Mouse (Mus musculus) olfactory bulb, adult 2 months (tissue): ENCODE measurements at regions not wholly inside any gene's neighbourhood (a gene's known extent, or its start where the extent isn't known, plus 50 kb on each side); places are given as distances from the start of the nearest gene placed in this dataset.

Experiments used
- H3K27ac ChIP-seq: fragments of 200-500 bp; 2 replicates; pipeline ENCODE4 v1.5.1; 2012; ENCODE audit warnings: low read depth, low read length; ENCODE audit not compliant: insufficient read depth
- H3K4me1 ChIP-seq: fragments of 200-500 bp; 2 replicates; pipeline ENCODE4 v1.6.1; 2012; ENCODE audit warnings: low read length; ENCODE audit not compliant: control insufficient read depth, insufficient read depth
- H3K4me3 ChIP-seq: fragments of 200-500 bp; 2 replicates; pipeline ENCODE4 v1.5.1; 2012; ENCODE audit warnings: mild to moderate bottlenecking, low read depth, low read length, moderate library complexity; ENCODE audit not compliant: insufficient read depth
- CTCF ChIP-seq: fragments of 200-500 bp; IDR thresholded peaks from 2 replicates; pipeline ENCODE4 v1.5.1; 2012; ENCODE audit warnings: low read depth, mild to moderate bottlenecking, low read length, moderate library complexity; ENCODE audit not compliant: insufficient read depth
- POLR2A ChIP-seq: fragments of 200-500 bp; IDR thresholded peaks from 2 replicates; pipeline ENCODE4 v1.6.1; 2012; ENCODE audit warnings: mild to moderate bottlenecking, low read depth, low read length, moderate library complexity; ENCODE audit not compliant: insufficient read depth
- WGBS: fragments of 180-500 bp; shearing (Covaris S2); methylation state at CpG from one replicate; pipeline ENCODE4 v1.1.7; 2018; 5-methylcytosine and 5-hydroxymethylcytosine counted together

- H3K27ac ChIP-seq = no peak overlapping the region
- WGBS = 93% methylated on average over 4 of the region's 4 CpGs
- peaks cover 12% of the 10 kb centered on the region; the same call in 1 of the 2 replicates for H3K4me1 ChIP-seq
- no peak overlapping the region for H3K4me3 ChIP-seq
- TF ChIP-seq CTCF (no peak), POLR2A (no peak)
These were observed 96.2 kb downstream of the Fam53a start for GRCm38 (mm10) chr5:33533185-33533584.

DNA sequence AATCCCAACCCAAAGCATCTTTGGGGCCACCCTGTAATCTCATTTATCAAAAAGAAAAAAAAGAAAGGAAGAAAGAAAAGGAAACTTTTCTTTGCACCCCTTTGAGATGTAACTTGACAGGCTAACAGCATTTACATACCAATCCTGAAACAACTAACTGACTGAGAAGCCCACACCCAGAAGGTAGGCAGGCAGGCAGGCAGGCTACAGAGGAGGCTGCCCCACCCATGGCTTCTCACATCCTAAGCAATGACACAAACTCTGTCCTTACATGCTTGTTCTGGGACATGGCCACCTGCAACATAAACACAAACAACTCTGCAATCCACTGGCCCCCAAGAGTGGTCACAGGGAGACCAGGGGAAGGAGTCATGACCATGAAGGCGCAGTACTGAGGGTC lies 97.5 kb upstream of the Nkx1-1 start:
- H3K4me1 ChIP-seq = peaks cover 12% of the 10 kb centered on the region; the same call in 1 of the 2 replicates
- 88% methylated on average over 1 of the region's 1 CpGs for WGBS
- no peak for TF ChIP-seq CTCF
- no peak for TF ChIP-seq POLR2A

DNA sequence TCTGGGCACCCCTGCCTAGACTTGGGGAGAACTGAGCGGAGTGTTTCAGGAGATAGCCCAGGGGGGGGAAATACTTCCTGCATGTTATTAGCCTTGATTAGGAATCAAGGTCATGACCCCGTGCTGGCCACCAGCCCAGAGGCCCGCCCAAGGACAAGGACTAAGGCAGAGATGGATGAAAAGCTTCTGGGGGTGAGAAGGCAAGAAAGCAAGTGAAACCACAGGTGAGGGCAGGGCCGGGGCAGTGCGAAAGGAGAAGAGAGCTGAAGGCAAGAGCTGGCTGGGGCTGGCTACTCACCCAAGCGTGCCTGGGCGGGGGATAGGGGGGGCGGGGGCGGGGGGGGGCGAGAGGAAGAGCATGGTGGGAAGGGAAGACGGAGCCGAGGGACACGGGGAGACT lies 96.0 kb upstream of the Nkx1-1 start:
- peaks cover 7% of the 10 kb centered on the region; the same call in 1 of the 2 replicates for H3K4me1 ChIP-seq
- no peak overlapping the region for H3K4me3 ChIP-seq
- no peak overlapping the region for H3K27ac ChIP-seq
- 40% methylated on average over 12 of the region's 13 CpGs for WGBS
- TF ChIP-seq CTCF (no peak), POLR2A (no peak)

More for the DNA sequence above, 97.5 kb upstream of the Nkx1-1 start:
- H3K4me3 ChIP-seq = no peak overlapping the region
- no peak overlapping the region for H3K27ac ChIP-seq

DNA sequence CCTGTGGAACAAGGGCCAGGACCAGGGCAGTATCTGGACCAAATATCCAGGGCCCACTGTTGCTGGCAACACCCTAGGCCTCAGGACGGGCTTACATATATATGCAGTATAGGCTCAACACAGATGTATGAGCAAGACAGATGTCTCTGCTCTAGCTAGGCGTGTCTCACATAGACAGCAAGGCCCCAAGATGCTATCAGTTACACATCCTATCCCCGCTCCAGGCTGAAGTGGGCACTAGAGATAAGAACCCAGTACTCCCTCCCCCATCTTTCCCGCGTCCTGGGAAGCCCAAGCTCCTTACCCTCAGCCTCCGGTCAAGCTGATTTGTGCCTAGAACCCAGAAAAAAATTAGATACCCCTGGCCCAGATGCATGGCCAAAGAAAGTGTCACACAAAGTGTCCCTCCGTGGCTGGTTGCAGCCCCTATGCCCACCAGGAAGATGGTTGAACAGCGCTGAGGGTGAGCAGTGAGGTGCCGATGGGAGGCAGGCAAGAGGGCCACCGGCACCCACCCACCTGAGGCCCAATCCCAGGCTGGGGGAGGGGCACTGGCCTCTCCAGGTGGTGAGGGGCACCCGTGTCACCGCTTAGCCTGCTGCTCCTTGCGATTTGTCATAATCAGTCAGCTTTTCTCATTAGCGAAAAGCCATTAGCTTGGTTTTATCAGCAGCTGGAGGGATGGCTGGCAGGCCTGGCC lies 95.3 kb upstream of the Nkx1-1 start:
- Histone ChIP-seq H3K27ac (no peak overlapping the region), H3K4me3 (no peak overlapping the region), H3K4me1 (peaks cover under 1% of the 10 kb centered on the region; the same call in 1 of the 2 replicates)
- 85% methylated on average over 14 of the region's 14 CpGs for WGBS
- TF ChIP-seq CTCF (no peak), POLR2A (no peak)

DNA sequence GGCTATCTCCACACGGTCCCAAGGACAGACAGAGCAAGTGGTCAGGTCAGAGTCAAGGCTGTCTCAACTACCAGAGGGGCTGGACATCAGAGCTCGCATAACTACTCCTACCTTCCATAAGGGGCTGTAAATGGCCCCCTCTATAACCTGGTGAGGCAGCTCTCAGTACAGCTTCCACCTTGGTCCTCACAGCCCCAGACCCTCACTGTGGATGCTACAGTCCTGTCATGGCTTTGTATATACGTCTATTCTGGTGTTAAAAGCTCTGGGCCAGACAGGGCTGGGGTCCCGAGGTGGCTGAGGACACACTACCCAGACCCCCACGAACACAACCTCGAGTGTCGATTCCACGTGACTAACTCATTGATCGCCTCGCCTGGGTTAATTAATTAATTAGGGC lies 94.0 kb upstream of the Nkx1-1 start:
- H3K4me1 ChIP-seq = no peaks in the 10 kb centered on the region
- no peak overlapping the region for H3K4me3 ChIP-seq
- H3K27ac ChIP-seq = no peak overlapping the region
- 63% methylated on average over 10 of the region's 10 CpGs for WGBS
- TF ChIP-seq CTCF (no peak), POLR2A (no peak)

DNA sequence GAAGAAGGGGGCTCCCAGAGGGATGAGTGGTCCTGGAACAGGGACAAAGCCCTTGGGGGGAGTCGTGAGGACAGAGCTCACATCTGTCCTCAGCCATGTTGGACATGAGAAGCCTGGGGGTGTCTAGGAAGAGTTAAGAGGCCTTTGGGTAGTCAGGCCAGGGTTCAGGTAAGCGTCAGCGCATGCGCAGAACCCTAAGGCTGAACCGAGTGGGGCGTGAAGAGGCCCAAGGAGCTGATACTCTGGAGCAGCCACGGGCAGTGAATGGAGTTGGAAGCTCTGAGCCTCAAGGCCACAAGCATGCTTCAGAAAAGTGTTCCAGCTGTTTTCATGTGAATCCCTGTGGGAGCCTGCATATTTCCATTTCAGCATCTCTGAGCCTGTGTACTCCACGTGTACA lies 93.5 kb upstream of the Nkx1-1 start:
- whole genome bisulfite sequencing = 90% methylated on average over 8 of the region's 8 CpGs
- Histone ChIP-seq H3K27ac (no peak overlapping the region), H3K4me1 (no peaks in the 10 kb centered on the region), H3K4me3 (no peak overlapping the region)
- no peak for TF ChIP-seq CTCF
- TF ChIP-seq POLR2A = no peak

GRCm38 (mm10) chr5:33521951-33522742 lies 88.4 kb upstream of the Nkx1-1 start:
- TF ChIP-seq CTCF (no peak), POLR2A (no peak)
- Histone ChIP-seq H3K4me3 (no peak overlapping the region), H3K27ac (no peak overlapping the region), H3K4me1 (no peaks in the 10 kb centered on the region; the same call in 1 of the 2 replicates)
- WGBS = 84% methylated on average over 16 of the region's 16 CpGs

- Histone ChIP-seq H3K27ac (no peak overlapping the region), H3K4me1 (no peaks in the 10 kb centered on the region; the same call in 1 of the 2 replicates), H3K4me3 (no peak overlapping the region)
- WGBS = 87% methylated on average over 10 of the region's 10 CpGs
- TF ChIP-seq CTCF = no peak
- TF ChIP-seq POLR2A = no peak
These were observed 87.1 kb upstream of the Nkx1-1 start for GRCm38 (mm10) chr5:33520856-33521255.

DNA sequence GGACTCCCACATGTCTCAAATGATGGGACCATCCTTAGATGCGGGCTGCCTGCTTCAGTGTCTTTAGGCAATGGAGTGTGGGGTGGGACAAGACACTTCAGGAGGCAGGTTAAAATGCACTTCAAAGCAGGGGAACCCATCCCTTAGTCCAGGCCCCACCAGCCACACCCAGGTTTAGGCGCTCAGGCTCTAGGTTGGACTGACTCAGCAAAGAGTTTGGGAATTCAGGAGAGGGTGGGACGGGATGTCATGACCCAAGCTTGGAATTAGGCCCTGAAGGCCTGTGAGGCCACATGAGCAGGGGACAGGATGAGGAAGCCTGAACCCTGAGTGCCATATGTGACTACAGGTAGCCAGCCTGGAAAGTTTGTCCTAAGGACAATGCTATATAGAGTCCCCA lies 85.6 kb upstream of the Nkx1-1 start:
- WGBS = 95% methylated on average over 3 of the region's 3 CpGs
- H3K27ac ChIP-seq = no peak overlapping the region
- H3K4me1 ChIP-seq = no peaks in the 10 kb centered on the region; the same call in 1 of the 2 replicates
- no peak overlapping the region for H3K4me3 ChIP-seq
- TF ChIP-seq POLR2A = no peak
- no peak for TF ChIP-seq CTCF
